Mouse (Mus musculus): ENCODE data around the gene Gm11562.

GRCm38 (mm10) chr11:99646444-99646843 lies 26.2 kb upstream of the Gm11562 start:
- TF ChIP-seq CTCF (conservative IDR thresholded peaks at IDR 0.05; ENCODE audit: low read length), result no peak
- no peak for TF ChIP-seq POU5F1 (IDR thresholded peaks at IDR 0.05; ENCODE audit: borderline replicate concordance, low read length)
